Mouse (Mus musculus): ENCODE results near the gene Plekha3. TPM values are rescaled to one million over a fixed set of nuclear protein-coding genes. Genes with fewer than 3 reads are reported as not detected.

Plekha3 gene
- polyA plus RNA-seq (2015; fragmentation: Nextera tagmentation; extraction: Ambion mirVana): 6.8 and 10.3 TPM in 2 replicates

DNA sequence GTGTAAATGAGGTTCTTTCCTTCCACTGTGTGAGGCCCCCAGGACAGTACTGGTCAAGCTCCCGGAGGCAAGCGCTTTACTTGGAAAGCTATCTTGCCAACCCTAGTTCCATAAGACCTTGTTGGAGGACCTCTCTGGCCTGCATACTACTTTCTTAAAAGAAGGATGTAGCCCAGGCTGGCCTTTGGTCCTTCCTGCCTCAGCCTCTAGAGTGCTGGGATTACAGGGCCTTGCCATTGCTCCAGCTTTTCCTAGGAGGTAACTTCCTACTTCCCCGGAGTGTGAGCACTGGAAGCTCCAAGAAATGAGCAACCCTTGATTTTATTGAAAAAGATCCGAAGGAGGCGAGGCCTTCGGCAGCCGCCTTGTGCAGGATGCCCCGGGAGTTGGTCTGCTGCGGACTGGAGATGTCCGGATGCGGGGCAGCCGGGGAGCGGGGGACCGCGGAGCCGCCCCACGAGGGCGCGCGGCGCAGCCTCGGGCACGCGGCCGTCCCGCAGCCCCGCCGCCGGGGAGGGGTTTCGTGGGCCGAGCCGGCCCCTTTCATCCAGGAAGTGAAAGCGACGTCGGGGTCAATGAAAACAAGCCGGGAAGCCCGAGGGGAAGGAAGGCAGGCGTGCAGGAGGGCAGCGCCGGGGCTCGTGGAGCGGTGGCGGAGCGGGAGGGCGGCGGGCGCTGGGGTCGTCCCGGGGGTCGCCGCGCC lies at the start of gene Plekha3:
Gene Plekha3 (plus strand): TSS at position 557 of the 703 bp plus-strand sequence.
- Histone ChIP-seq H3K9me3 (no peaks in the 10 kb centered on the region), H3K27ac (peak within 1 kb of the TSS; percentile 81), H3K4me3 (peak within 1 kb of the TSS; percentile 91), H3K4me1 (peaks cover 26% of the 10 kb centered on the region), H3K36me3 (peaks cover 9% of the 10 kb centered on the region; the same call in 1 of the 2 replicates), H3K9ac (peak within 1 kb of the TSS; percentile 93), H3K4me2 (peak within 1 kb of the TSS; percentile 71), H3K27me3 (no peaks in the 10 kb centered on the region)
- WGBS: 4% methylated on average over 52 of the region's 52 CpGs
- ATAC-seq (ENCODE audit: insufficient number of reproducible peaks, insufficient read depth, low FRiP score, low TSS enrichment, low read depth): peak; percentile 71; the same call in 1 of the 2 replicates

DNA sequence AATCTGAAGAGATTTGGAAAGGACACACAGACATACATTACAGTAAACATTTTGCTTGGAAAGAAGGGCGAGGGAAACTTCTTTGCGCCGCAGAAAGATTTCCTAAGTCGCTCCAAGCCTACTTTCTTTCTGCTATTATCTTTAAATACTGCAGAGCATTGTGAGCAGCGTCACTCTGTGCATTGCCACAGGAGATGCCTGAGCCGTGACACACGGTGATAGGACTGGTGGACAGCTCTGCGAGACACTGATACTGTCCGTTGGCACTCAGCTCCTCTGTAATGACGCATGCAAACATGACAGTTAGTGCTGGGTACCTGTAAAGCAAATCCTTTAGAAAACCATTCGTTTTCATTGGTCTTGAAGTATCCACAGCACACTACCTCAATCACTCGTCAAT lies 44.8 kb upstream of the Plekha3 start:
- Histone ChIP-seq H3K27ac (no peak overlapping the region), H3K4me3 (no peak overlapping the region)

DNA sequence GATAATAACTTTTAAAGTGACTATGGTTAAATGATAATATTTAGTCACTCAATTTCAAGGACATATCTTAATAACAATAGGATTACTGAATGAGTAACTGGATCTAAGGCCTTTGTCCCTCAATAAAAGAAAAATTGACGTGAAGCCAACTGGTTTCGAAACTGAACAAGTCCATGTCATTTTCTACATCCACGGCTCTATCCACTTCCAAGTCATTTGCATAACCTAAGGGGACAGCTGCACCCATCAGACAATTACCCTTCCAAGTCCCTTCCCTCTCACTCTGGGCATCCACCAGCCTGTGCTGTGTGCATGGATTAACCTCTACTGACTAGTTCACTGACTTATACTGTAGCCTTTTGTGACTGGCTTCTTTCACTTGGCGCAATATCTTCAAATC lies 43.5 kb upstream of the Plekha3 start:
- H3K9ac ChIP-seq: no peak overlapping the region
- no peak overlapping the region for H3K4me2 ChIP-seq
- H3K27me3 ChIP-seq: no peaks in the 10 kb centered on the region
- peaks cover 94% of the 10 kb centered on the region for H3K36me3 ChIP-seq
- 94% methylated on average over 4 of the region's 4 CpGs for WGBS
- H3K4me3 ChIP-seq: no peak overlapping the region
- H3K9me3 ChIP-seq: no peaks in the 10 kb centered on the region
- no peak overlapping the region for H3K27ac ChIP-seq
- ATAC-seq (ENCODE audit: insufficient number of reproducible peaks, insufficient read depth, low FRiP score, low TSS enrichment, low read depth): no peak
- H3K4me1 ChIP-seq: no peaks in the 10 kb centered on the region

More for the DNA sequence above, 44.8 kb upstream of the Plekha3 start:
- no peak for ATAC-seq (ENCODE audit: insufficient number of reproducible peaks, insufficient read depth, low FRiP score, low TSS enrichment, low read depth)
- Histone ChIP-seq H3K36me3 (peaks cover 94% of the 10 kb centered on the region), H3K9ac (no peak overlapping the region), H3K4me1 (no peaks in the 10 kb centered on the region), H3K9me3 (0 out of 2 replicates have a peak, but pooled peaks cover 4% of the 10 kb centered on the region), H3K27me3 (no peaks in the 10 kb centered on the region), H3K4me2 (no peak overlapping the region)
- 94% methylated on average over 12 of the region's 12 CpGs for whole genome bisulfite sequencing

DNA sequence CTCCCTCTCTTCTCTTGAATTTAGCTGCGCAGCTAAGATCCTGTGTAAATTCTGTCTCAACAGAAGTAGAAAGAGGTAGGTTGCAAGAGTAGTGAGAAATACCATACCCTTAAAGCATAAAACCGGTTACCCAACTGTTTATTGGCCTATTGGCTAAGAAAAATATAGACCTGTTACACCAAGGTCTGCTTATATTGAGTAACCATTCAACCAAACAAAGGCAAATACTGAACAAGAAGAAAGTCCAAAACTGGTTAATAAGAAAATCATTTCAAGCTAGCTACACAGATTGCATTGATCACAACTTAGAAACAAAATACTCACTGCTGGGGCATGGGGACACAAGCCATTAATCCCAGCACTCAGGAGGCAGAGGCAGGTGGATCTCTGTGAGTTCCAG lies 35.4 kb upstream of the Plekha3 start:
- H3K27me3 ChIP-seq: no peaks in the 10 kb centered on the region
- H3K36me3 ChIP-seq: peaks cover 86% of the 10 kb centered on the region
- ATAC-seq (ENCODE audit: insufficient number of reproducible peaks, insufficient read depth, low FRiP score, low TSS enrichment, low read depth): no peak
- H3K9me3 ChIP-seq: no peaks in the 10 kb centered on the region
- H3K27ac ChIP-seq: no peak overlapping the region
- H3K4me2 ChIP-seq: no peak overlapping the region
- H3K4me3 ChIP-seq: no peak overlapping the region
- WGBS: 96% methylated on average over 2 of the region's 2 CpGs
- no peak overlapping the region for H3K9ac ChIP-seq
- H3K4me1 ChIP-seq: no peaks in the 10 kb centered on the region

DNA sequence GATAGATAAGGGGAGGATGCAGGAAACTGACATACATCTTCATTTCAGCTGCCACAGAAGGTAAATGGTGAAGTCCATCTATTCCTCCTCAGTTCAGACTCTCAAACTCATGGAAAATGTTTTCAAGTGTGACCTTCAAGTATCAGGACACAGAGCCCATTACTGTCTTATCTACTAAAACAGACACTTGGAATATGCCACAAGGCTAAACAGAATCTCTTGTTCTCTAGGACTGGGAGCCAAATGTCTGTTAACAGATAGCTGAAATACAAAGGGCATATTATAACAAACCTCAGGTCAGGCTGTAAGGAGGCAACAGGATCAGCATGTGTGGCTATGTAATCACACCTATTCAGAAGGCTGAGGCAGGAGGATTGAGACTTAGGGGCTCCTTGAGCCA lies 31.3 kb upstream of the Plekha3 start:
- no peak for ATAC-seq (ENCODE audit: insufficient number of reproducible peaks, insufficient read depth, low FRiP score, low TSS enrichment, low read depth)
- H3K4me2 ChIP-seq: no peak overlapping the region
- no peak overlapping the region for H3K27ac ChIP-seq
- H3K4me3 ChIP-seq: no peak overlapping the region
- no peaks in the 10 kb centered on the region for H3K9me3 ChIP-seq
- no peaks in the 10 kb centered on the region for H3K27me3 ChIP-seq
- H3K36me3 ChIP-seq: peaks cover 50% of the 10 kb centered on the region
- H3K9ac ChIP-seq: no peak overlapping the region
- H3K4me1 ChIP-seq: peaks cover 14% of the 10 kb centered on the region

DNA sequence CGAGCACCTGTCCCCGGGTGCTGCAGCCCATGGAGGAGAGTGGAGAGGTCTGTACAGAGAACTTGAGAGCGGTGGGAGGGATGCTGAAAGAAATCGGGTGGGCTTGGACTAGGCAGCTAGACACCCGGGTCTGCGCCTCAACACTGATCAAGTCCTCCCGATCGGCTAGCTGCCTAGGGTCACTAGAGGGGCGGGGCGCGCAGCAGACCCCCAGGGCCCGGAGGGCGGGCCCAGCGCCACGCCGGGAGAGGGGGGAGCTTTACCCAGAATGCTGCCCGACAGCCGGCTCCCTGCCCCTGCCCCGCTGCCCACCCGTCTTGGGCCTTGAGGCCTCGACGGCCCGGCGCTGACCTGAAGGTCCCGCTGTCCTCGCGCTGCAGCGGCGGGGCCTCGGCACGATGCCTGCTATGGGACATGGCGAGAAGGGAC lies 27.6 kb upstream of the Plekha3 start:
- Histone ChIP-seq H3K9ac (peak overlapping the region; percentile 93), H3K4me2 (peak overlapping the region; percentile 81), H3K4me3 (peak overlapping the region; percentile 86), H3K36me3 (peaks cover 17% of the 10 kb centered on the region), H3K27ac (peak overlapping the region; percentile 90), H3K27me3 (no peaks in the 10 kb centered on the region), H3K9me3 (no peaks in the 10 kb centered on the region), H3K4me1 (peaks cover 15% of the 10 kb centered on the region)
- peak; percentile 50 for ATAC-seq (ENCODE audit: insufficient number of reproducible peaks, insufficient read depth, low FRiP score, low TSS enrichment, low read depth)
- WGBS: under 1% methylated on average over 32 of the region's 32 CpGs

DNA sequence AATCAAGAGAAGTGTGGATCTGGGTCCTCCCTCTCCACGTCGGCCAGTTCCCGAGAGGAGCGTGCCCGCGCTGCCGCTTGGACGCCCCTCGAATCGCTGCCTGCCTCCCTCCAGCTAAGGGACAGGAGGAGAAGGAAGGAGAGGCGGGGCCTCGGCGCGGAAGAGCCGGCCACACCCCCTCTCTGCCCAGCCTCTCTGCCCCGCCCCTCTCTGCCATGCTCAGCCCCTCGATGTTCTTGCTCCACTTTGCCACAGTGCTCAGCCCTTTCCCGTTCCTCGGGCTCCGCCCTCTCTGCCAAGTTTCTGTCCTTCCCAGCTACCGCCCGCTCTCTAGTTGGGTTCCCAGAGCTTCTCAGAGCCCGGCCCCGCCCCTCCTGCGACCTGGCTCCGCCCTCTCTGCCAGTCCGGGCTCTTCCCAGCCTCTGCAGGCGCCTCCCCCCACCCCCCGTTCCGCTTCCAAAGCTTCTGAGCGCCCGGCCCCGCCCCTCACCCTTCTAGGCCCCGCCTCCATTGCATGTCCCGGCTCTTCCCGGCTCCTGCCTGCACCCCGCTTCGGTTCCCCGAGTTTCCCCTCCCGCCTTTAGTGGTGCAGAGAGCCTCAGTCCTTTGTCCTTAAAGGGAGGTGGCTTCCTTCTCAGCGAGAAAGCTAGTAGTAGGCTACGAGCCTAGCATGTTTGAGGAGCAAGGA lies 27.1 kb upstream of the Plekha3 start, which contains the start of the genes Prkra and Pjvk:
Gene Prkra (minus strand): TSS at position 133 of the 688 bp plus-strand sequence.
Gene Pjvk (plus strand): TSS at position 594 of the 688 bp plus-strand sequence.
- Histone ChIP-seq H3K4me1 (peaks cover 15% of the 10 kb centered on the region), H3K4me2 (peak within 1 kb of the TSS; percentile 81), H3K4me3 (peak within 1 kb of the TSS; percentile 86), H3K9ac (peak within 1 kb of the TSS; percentile 93), H3K27ac (peak within 1 kb of the TSS; percentile 90), H3K36me3 (peaks cover 13% of the 10 kb centered on the region), H3K9me3 (no peaks in the 10 kb centered on the region), H3K27me3 (no peaks in the 10 kb centered on the region)
- ATAC-seq (ENCODE audit: insufficient number of reproducible peaks, insufficient read depth, low FRiP score, low TSS enrichment, low read depth): peak; percentile 99
- WGBS: under 1% methylated on average over 38 of the region's 42 CpGs

DNA sequence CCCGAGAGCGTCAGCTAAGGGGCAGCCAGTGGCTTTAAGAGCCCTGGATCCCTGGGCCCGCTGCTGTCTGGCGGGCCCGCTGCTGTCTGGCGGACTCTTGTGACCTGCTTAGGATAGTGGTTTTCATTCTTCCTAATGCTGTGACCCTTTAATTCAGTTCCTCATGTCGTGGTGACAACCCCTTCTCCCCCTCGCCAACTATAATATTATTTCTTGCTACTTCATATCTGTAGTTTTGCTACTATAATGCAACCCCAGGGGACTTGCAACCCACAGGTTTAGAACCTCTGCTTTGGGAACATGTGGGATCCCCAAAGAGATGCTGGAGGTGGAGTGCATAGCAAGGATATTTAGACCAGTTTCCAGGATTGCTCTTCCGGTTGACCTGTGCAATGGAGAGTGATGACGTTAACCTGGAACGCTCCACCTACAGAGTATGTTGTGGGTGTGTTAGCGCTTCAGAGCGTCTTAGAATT lies 26.4 kb upstream of the Plekha3 start:
- peak overlapping the region; percentile 81 for H3K4me2 ChIP-seq
- no peaks in the 10 kb centered on the region for H3K27me3 ChIP-seq
- H3K9ac ChIP-seq: peak overlapping the region; percentile 72
- WGBS: 27% methylated on average over 13 of the region's 13 CpGs
- peaks cover 8% of the 10 kb centered on the region for H3K36me3 ChIP-seq
- H3K27ac ChIP-seq: peak overlapping the region; percentile 90
- peak overlapping the region; percentile 86 for H3K4me3 ChIP-seq
- peaks cover 15% of the 10 kb centered on the region for H3K4me1 ChIP-seq
- H3K9me3 ChIP-seq: no peaks in the 10 kb centered on the region
- no peak for ATAC-seq (ENCODE audit: insufficient number of reproducible peaks, insufficient read depth, low FRiP score, low TSS enrichment, low read depth)

DNA sequence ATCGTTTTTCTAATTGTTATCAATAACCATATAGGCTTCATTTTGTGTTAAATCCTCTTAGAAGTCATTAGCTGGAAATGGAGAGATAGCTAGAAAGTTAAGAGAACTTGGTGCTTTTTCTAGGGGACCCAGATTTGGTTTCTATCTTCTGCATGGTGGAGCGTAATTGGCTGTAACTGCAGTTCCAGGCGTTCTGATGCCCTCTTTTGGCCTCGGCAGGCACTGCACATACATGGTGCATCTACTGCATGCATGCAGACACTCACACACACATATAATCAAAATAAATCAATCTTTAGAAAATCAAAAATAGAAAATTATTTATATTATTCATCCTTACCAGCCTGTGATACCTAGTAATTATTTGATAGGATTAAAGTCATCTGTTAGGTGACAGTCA lies 22.0 kb upstream of the Plekha3 start:
- ATAC-seq (ENCODE audit: insufficient number of reproducible peaks, insufficient read depth, low FRiP score, low TSS enrichment, low read depth): no peak
- 94% methylated on average over 4 of the region's 4 CpGs for WGBS
- 0 out of 2 replicates have a peak, but pooled peaks cover 5% of the 10 kb centered on the region for H3K4me1 ChIP-seq
- H3K9ac ChIP-seq: no peak overlapping the region
- no peak overlapping the region for H3K27ac ChIP-seq
- H3K9me3 ChIP-seq: no peaks in the 10 kb centered on the region
- no peaks in the 10 kb centered on the region for H3K27me3 ChIP-seq
- no peak overlapping the region for H3K4me2 ChIP-seq
- no peak overlapping the region for H3K4me3 ChIP-seq
- H3K36me3 ChIP-seq: no peaks in the 10 kb centered on the region

DNA sequence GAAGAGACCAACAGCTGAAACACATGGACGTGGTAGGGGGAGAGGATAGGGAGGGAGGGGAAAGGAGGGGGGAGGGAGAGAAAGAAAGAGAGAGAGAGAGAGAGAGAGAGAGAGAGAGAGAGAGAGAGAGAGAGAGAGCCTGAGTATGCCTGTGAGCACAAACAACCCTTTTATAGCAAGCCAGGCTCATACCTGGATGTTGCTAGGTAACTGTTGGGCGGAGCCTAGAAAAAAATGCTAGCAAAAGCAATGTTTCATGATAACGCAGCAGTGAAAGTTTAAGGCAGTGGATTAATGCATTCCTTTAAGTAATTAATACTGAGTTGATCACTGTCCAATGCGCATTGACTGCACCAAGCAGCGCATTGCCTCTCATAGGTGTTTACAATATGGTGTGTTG lies 20.4 kb upstream of the Plekha3 start:
- 74% methylated on average over 5 of the region's 5 CpGs for WGBS
- H3K4me2 ChIP-seq: no peak overlapping the region
- H3K4me3 ChIP-seq: no peak overlapping the region
- H3K9me3 ChIP-seq: no peaks in the 10 kb centered on the region
- no peak overlapping the region for H3K27ac ChIP-seq
- no peaks in the 10 kb centered on the region for H3K27me3 ChIP-seq
- peaks cover 4% of the 10 kb centered on the region; the same call in 1 of the 2 replicates for H3K4me1 ChIP-seq
- H3K36me3 ChIP-seq: no peaks in the 10 kb centered on the region
- H3K9ac ChIP-seq: no peak overlapping the region
- ATAC-seq (ENCODE audit: insufficient number of reproducible peaks, insufficient read depth, low FRiP score, low TSS enrichment, low read depth): no peak

DNA sequence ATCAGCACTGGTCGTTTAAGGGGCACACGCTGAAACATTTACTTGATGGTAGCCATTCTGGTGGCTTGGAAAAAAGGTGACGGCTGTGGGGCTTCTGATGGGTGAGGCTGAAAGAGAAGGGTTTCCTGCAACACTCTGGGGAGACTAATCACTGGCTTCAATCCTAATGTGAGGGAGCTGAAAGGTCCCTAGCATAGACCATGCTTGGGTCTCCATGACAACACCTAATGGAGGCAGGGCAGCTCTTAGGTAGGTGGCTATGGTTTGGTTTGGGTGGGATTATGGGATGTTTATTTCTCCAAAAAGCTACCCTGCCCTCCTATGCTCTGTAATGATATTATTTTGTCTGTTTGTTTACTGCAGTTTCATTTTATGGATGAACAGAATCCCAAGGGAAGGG lies 19.6 kb upstream of the Plekha3 start:
- Histone ChIP-seq H3K4me1 (peaks cover 4% of the 10 kb centered on the region; the same call in 1 of the 2 replicates), H3K36me3 (no peaks in the 10 kb centered on the region), H3K27ac (no peak overlapping the region), H3K27me3 (no peaks in the 10 kb centered on the region), H3K9ac (no peak overlapping the region), H3K4me3 (no peak overlapping the region), H3K4me2 (no peak overlapping the region), H3K9me3 (no peaks in the 10 kb centered on the region)
- no peak for ATAC-seq (ENCODE audit: insufficient number of reproducible peaks, insufficient read depth, low FRiP score, low TSS enrichment, low read depth)
- 82% methylated on average over 3 of the region's 3 CpGs for WGBS

Data from embryonic facial prominence, embryonic 13.5 days (tissue).